Mouse (Mus musculus) brain, embryonic 18.5 days (tissue): Measurements from ENCODE around the gene Cphx3.
"Not testable (repeated sequence)": the region's sequence is repeated elsewhere in the genome, so short reads cannot be mapped to it uniquely, and the experiment has no call there.

ENCODE experiments used
- DNase-seq: peaks from one replicate; pipeline ENCODE4 v3.0.0-alpha.2; 2012; ENCODE audit warnings: low read depth, low spot score

Cphx3 gene

GRCm38 (mm10) chr14:26173955-26174354, 91.9 kb downstream of the Cphx3 start:
- DNase-seq: not testable (repeated sequence)

DNA sequence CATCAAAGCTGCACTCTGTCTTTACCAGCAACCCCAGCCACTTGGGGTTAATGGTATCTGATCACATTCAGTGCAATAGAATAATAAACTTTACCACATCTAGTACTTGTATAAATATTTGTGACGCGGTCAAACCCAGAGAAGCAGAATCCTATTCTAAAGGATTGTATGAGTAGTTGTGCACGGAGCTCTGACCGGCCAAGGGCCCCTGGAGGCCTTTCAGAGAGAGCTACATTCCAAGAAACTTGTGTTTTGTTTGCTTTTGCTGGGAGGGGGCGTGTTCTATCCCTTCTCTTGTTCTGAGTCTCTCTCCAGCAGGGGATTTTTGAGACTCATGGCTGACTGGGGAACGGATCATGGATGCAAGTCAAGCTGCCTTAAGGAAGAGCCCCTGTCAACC, 92.9 kb downstream of the Cphx3 start:
- DNase-seq: not testable (repeated sequence)

DNA sequence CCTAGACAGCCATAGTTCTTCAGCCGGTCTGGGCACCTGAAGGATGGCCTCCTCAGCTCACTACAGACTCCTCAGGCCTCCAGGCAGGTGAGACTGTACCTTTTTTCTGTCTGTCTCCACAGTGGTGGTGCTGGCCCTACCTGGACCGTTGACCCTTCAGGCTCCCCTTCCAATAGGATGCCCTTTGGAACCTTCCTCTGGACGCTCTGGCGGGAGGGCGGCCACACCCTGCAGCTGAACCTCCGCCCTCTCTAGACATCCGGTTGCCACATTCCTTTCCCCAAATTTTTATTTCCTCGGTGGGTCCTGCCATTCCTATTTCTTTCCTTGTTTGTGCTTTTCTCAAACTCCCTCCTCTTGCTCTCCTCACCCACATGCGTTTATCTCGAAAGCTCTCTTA, 99.6 kb downstream of the Cphx3 start:
- DNase-seq: not testable (repeated sequence)

DNA sequence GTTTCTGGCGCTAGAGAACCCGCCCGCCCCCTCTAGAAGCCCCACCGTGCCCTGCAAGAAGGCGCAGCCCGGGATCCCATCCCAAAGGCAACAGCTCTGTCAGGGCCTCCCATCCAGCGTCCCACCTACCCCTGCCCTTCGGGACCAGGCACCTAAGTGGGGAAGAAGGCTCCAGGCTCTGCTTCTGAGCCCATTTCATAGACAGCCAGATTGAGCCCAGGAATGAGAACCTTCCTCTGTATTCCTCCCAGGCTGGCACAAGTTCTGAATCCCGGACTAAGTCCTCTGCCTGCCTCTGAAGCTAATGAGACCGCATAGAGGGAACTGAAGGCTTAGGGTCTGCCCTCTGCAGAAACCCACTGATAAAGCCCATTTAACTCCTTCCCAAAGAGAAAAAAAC, 100.3 kb downstream of the Cphx3 start, which contains the start of gene Plac9b:
TSS of gene Plac9b (minus strand) at position 101 of the 400 bp plus-strand sequence.
- not testable (repeated sequence) for DNase-seq

DNA sequence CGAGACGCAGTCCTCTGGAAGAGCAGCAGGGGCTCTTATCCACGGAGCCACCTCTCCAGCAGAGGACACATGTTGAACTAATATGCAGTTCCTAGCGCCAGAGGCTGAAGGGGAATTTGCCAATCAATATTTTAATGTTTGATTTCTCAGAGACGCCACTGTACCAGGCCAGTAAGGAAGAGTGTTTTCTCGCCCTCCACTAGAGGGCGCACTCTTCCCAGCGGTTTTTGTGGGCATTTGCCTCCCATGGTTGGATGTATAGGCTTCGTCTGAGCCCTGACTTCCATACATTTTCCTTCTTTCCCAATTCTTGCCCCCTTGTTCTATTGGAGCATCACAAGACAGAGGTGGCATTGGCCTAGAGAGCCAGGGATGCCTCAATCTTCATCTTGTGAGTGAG, 104.5 kb downstream of the Cphx3 start:
- DNase-seq: not testable (repeated sequence)

GRCm38 (mm10) chr14:26188361-26188760, 106.3 kb downstream of the Cphx3 start:
- not testable (repeated sequence) for DNase-seq

- not testable (repeated sequence) for DNase-seq
These were observed 115.8 kb downstream of the Cphx3 start for GRCm38 (mm10) chr14:26197851-26198250.

DNA sequence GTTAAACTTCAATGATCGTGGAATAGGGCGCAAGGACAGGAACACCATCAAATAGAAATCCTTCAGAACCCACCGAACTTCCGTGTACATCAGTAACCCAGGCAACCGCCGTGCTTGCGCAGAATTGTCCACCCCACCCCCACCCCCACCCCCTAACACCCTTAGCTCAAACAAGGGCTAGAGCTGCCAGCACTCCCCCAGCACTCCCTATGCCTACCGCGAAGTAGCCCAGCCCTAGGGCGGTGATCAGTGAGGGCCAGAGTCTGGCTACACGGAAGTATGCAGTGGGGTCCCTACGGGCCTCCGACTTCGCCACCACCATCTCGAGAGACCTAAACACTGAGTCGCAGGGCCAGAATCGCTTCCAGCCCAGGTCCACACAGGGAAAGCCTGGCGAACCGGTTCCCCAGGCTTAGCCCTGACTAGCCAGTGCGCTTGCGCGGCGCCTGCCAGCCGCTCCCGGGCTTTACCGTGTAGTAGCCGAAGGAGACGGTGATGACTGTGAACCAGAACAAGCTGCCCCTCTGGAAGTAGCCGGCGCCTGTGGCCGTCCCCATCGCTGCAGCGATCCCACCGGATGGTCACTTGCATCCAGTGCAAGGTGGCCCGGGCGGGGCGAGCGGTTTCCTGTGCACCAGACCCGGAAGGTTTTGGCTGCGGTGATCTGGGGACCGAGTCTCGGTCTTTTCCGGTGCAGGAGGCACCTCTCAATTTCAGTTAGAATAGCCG, 124.3 kb downstream of the Cphx3 start:
- not testable (repeated sequence) for DNase-seq

GRCm38 (mm10) chr14:26206926-26207247, 124.8 kb downstream of the Cphx3 start, which contains the start of gene Tmem254b:
Gene Tmem254b, minus strand, starts transcription at chr14:26207041.
- DNase-seq: not testable (repeated sequence)

- not testable (repeated sequence) for DNase-seq
These were observed 134.3 kb downstream of the Cphx3 start for GRCm38 (mm10) chr14:26216233-26217000.

DNA sequence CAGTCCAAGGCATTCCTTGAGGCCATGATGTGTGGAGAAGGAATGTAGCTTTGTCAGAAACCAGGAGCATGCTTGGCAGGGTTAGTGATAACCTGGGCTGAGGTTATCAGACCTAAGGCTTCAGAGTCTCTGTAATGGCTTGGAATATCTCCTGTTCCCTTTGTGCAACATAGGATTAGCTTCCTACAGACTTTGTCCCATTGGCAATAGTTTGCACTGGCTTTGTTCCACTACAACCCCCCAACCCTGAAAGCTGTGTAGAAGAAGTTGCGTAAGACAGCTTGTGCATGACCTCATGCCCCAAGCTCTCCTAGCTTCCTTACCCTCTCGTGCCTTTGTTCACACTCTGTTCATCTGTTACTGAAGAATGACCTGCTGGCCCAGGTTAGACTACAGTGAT, 155.1 kb downstream of the Cphx3 start:
- DNase-seq: not testable (repeated sequence)

DNA sequence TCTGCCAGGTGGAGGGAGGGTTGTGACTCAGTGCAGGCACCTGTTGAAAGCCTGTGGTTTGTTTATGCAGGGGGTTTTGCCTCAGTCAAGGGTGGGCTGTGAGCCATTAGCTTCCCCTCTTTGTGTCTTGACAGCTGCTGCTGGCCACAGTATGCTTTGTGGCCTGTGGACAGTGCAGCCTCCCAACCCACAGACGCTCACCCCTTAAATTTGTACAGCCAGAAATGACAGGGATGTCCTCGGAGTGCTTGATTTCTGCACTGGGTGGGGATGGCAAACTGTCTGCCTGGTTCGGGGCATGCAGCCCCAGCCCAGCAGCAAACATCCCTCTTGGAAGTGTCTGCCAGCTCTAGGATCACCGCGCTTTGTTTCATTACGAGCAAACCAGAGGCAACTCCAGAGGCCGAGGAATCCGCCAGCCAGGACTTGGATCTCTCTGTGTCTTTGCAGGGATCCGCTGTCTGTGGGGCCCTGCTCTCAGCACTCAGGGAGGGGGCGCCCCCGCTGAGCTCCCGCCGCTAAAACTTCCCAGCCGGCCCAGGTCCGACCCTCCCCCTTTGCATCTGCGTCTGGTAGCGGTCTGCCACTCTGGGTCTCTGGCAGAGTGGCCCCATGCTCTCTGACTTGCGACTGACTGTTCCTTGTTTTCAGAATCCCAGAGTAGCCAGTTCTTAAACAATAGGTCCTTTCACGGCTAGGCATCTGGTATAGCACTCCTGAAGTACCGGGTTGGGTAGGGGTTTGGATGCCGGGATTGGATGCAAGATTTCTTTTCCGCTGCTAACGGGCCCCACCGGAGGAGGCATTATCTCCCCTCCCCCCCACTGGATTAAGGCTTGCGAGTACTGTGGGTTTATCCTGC, 175.9 kb downstream of the Cphx3 start, which contains the start of gene Duxbl3:
TSS of gene Duxbl3 (plus strand) at position 207 of the 862 bp plus-strand sequence.
- not testable (repeated sequence) for DNase-seq

GRCm38 (mm10) chr14:26258729-26259128, 176.6 kb downstream of the Cphx3 start:
- not testable (repeated sequence) for DNase-seq
